ENCODE assay signal across 8 mouse cellular contexts in genomic region chr3:89963926-89964739, GRCm38 (mm10). TPM values are rescaled to one million over a fixed set of nuclear protein-coding genes. Genes with fewer than 3 reads are reported as not detected.
DNase-seq lines count a peak whose midpoint lies in the region; ATAC-seq and TF ChIP-seq lines count a peak whose summit lies in the region.

No protein-coding gene starts in this region.

- peaks cover 40% of the 10 kb centered on the region for H3K4me1 ChIP-seq in limb, embryonic 15.5 days
- peaks cover 44% of the 10 kb centered on the region for H3K4me1 ChIP-seq in midbrain, embryonic 14.5 days (ENCODE audit: control insufficient read depth, insufficient read depth, low read length)
- peaks cover 30% of the 10 kb centered on the region for H3K4me1 ChIP-seq in testis, adult 2 months (ENCODE audit: control insufficient read depth, insufficient read depth, low read length)

- H3K4me2 ChIP-seq in limb, embryonic 15.5 days = peak overlapping the region; percentile 98
- H3K4me2 ChIP-seq in midbrain, embryonic 14.5 days (ENCODE audit: low read length) = peak overlapping the region; percentile 91

- DNase-seq in 416B (ENCODE audit: low read depth) = peak; percentile 77
- DNase-seq in R1 (ENCODE audit: low read depth, low spot score) = peak; percentile 94
- DNase-seq in gastrocnemius, postnatal 25 days = peak; percentile 37
- peak; percentile 56 for DNase-seq in hindlimb bud, embryonic 11.5 days (ENCODE audit: extremely low spot score, low read depth, low spot score)
- DNase-seq in midbrain, embryonic 14.5 days = peak; percentile 86

- TF ChIP-seq POLR2A in testis, adult 2 months (IDR thresholded peaks at IDR 0.05; ENCODE audit: control insufficient read depth, low read depth, low read length) = no peak

- TF ChIP-seq CTCF in testis, adult 2 months (IDR thresholded peaks at IDR 0.05; ENCODE audit: control insufficient read depth, insufficient read depth, insufficient replicate concordance, low read depth, low read length) = peak; percentile 59; the same call in 1 of the 2 replicates

- H3K4me3 ChIP-seq in limb, embryonic 15.5 days = peak overlapping the region; percentile 89
- peak overlapping the region; percentile 97 for H3K4me3 ChIP-seq in midbrain, embryonic 14.5 days (replicated peaks; ENCODE audit: low read depth, low read length)
- H3K4me3 ChIP-seq in testis, adult 2 months (ENCODE audit: control insufficient read depth, low read depth, low read length) = peak overlapping the region; percentile 94

- H3K27me3 ChIP-seq in limb, embryonic 15.5 days = no peaks in the 10 kb centered on the region
- no peaks in the 10 kb centered on the region for H3K27me3 ChIP-seq in midbrain, embryonic 14.5 days (ENCODE audit: control insufficient read depth, insufficient read depth, low read length)
- H3K27me3 ChIP-seq in testis, adult 2 months (ENCODE audit: control insufficient read depth, insufficient read depth, low read length) = no peaks in the 10 kb centered on the region

- 28% methylated on average over 22 of the region's 22 CpGs for WGBS in limb, embryonic 15.5 days
- WGBS in midbrain, embryonic 14.5 days = 33% methylated on average over 22 of the region's 22 CpGs

- peaks cover 5% of the 10 kb centered on the region for H3K36me3 ChIP-seq in limb, embryonic 15.5 days
- no peaks in the 10 kb centered on the region for H3K36me3 ChIP-seq in midbrain, embryonic 14.5 days (ENCODE audit: control insufficient read depth, insufficient read depth, low read length)
- no peaks in the 10 kb centered on the region for H3K36me3 ChIP-seq in testis, adult 2 months (ENCODE audit: control insufficient read depth, insufficient read depth, low read length)

- peak; percentile 48 for ATAC-seq in common myeloid progenitor, adult 5-6 weeks (replicated peaks; ENCODE audit: low read depth, poor library complexity, severe bottlenecking)
- ATAC-seq in limb, embryonic 15.5 days (ENCODE audit: insufficient number of reproducible peaks, low FRiP score, low TSS enrichment, low read depth) = no peak
- ATAC-seq in midbrain, embryonic 14.5 days (ENCODE audit: low FRiP score, low TSS enrichment) = no peak

- no peaks in the 10 kb centered on the region for H3K9me3 ChIP-seq in limb, embryonic 15.5 days
- H3K9me3 ChIP-seq in midbrain, embryonic 14.5 days (ENCODE audit: control insufficient read depth, low read length) = no peaks in the 10 kb centered on the region

- H3K27ac ChIP-seq in limb, embryonic 15.5 days = peak overlapping the region; percentile 97
- peak overlapping the region; percentile 93 for H3K27ac ChIP-seq in midbrain, embryonic 14.5 days (replicated peaks; ENCODE audit: low read depth, low read length)
- peak overlapping the region; percentile 96 for H3K27ac ChIP-seq in testis, adult 2 months (ENCODE audit: control insufficient read depth, insufficient read depth, low read depth, low read length)

- H3K9ac ChIP-seq in limb, embryonic 15.5 days = peak overlapping the region; percentile 92
- H3K9ac ChIP-seq in midbrain, embryonic 14.5 days (replicated peaks; ENCODE audit: low read length) = peak overlapping the region; percentile 84

RNA-seq across cellular contexts. Expression of gene Atp8b2, which starts 0.8 kb away (rescaled TPM):
- total RNA-seq in common myeloid progenitor, adult 5-6 weeks (2017) = 14.8 and 16.5 TPM in 2 replicates
- total RNA-seq in gastrocnemius, postnatal 25 days (2021) = 10 to 100 TPM; 14.1 to 15.1 TPM
- polyA plus RNA-seq in limb, embryonic 15.5 days (2015; fragmentation: Nextera tagmentation; extraction: Ambion mirVana) = 18.6 and 18.9 TPM in 2 replicates
- polyA plus RNA-seq in midbrain, embryonic 14.5 days (2014; fragmentation: Nextera tagmentation; extraction: Ambion mirVana) = 13.6 and 14.7 TPM in 2 replicates
- polyA plus RNA-seq in testis, adult 2 months (2012; rRNA removed) = 26.9 and 39.9 TPM in 2 replicates

RNA-seq across cellular contexts. Expression of gene Hax1, which starts 34.4 kb away (rescaled TPM):
- total RNA-seq in common myeloid progenitor, adult 5-6 weeks (2017) = 73.2 and 87.5 TPM in 2 replicates
- total RNA-seq in gastrocnemius, postnatal 25 days (2021) = 10 to 100 TPM; 44.7 to 54.8 TPM
- 143 and 146 TPM in 2 replicates for polyA plus RNA-seq in limb, embryonic 15.5 days (2015; fragmentation: Nextera tagmentation; extraction: Ambion mirVana)
- 111 and 114 TPM in 2 replicates for polyA plus RNA-seq in midbrain, embryonic 14.5 days (2014; fragmentation: Nextera tagmentation; extraction: Ambion mirVana)
- 108 and 116 TPM in 2 replicates for polyA plus RNA-seq in testis, adult 2 months (2012; rRNA removed)

RNA-seq across cellular contexts. Expression of gene Il6ra, which starts 51.1 kb away (rescaled TPM):
- total RNA-seq in common myeloid progenitor, adult 5-6 weeks (2017) = 10.4 and 11.6 TPM in 2 replicates
- total RNA-seq in gastrocnemius, postnatal 25 days (2021) = 1 to 10 TPM; 3.1 to 4.2 TPM
- polyA plus RNA-seq in limb, embryonic 15.5 days (2015; fragmentation: Nextera tagmentation; extraction: Ambion mirVana) = 2.9 and 3.0 TPM in 2 replicates
- 0.27 and 0.66 TPM in 2 replicates for polyA plus RNA-seq in midbrain, embryonic 14.5 days (2014; fragmentation: Nextera tagmentation; extraction: Ambion mirVana)
- 0.93 and 1.1 TPM in 2 replicates for polyA plus RNA-seq in testis, adult 2 months (2012; rRNA removed)

Comparison
In these comparisons a context has a peak if more than half of its experiments do, and no peak if none do; other contexts are left out.
1. DNase-seq: peak in every context shown above with its lines; median percentile 94 in R1; 86 in midbrain, embryonic 14.5 days; 77 in 416B; 56 in hindlimb bud, embryonic 11.5 days; 37 in gastrocnemius, postnatal 25 days.